Mouse (Mus musculus) MEL (cell line): ENCODE data around the gene Foxg1. TPM values are rescaled to one million over a fixed set of nuclear protein-coding genes. Genes with fewer than 3 reads are reported as not detected.

Experiments
- DNase-seq: peaks from one replicate; pipeline ENCODE4 v3.0.0; 2011; ENCODE audit warnings: low read depth, low spot score
- H3K27ac ChIP-seq: 2 replicates; pipeline ENCODE4 v1.5.1; 2012; ENCODE audit warnings: low read depth, mild to moderate bottlenecking, control low read depth, low read length, moderate library complexity; ENCODE audit not compliant: control insufficient read depth
- H3K27me3 ChIP-seq, 2 experiments: fragments of 150-350 bp in 1 of 2; sonication (generic) in 1 of 2; 2 replicates each; pipeline ENCODE4 v1.6.1; 2012; ENCODE audit warnings: low read length in 2 of 2, mild to moderate bottlenecking in 2 of 2, improper control_type of control experiment in 1 of 2, moderate library complexity in 1 of 2; ENCODE audit not compliant: insufficient read depth in 2 of 2, control insufficient read depth in 1 of 2
- H3K36me3 ChIP-seq, 2 experiments: 2 replicates each; pipeline ENCODE4 v1.6.1; 2012 to 2014; ENCODE audit warnings: low read length in 2 of 2, improper control_type of control experiment in 1 of 2, inconsistent platforms in 1 of 2, mild to moderate bottlenecking in 1 of 2; ENCODE audit not compliant: insufficient read depth in 2 of 2, control insufficient read depth in 1 of 2
- H3K4me1 ChIP-seq, 2 experiments: fragments of 150-350 bp in 1 of 2; sonication (generic) in 1 of 2; 2 replicates each; pipeline ENCODE4 v1.6.1; 2012; ENCODE audit warnings: low read length in 2 of 2, improper control_type of control experiment in 1 of 2, mild to moderate bottlenecking in 1 of 2; ENCODE audit not compliant: insufficient read depth in 2 of 2, control insufficient read depth in 1 of 2
- H3K4me3 ChIP-seq, 2 experiments: fragments of 150-350 bp in 1 of 2; sonication (generic) in 1 of 2; 2 replicates each; pipeline ENCODE4 v1.5.1; 2012; ENCODE audit warnings: low read depth in 2 of 2, low read length in 2 of 2, mild to moderate bottlenecking in 2 of 2, moderate library complexity in 2 of 2, control low read depth in 1 of 2, improper control_type of control experiment in 1 of 2; ENCODE audit not compliant: control insufficient read depth in 1 of 2, insufficient read depth in 1 of 2
- H3K79me2 ChIP-seq: 2 replicates; pipeline ENCODE4 v1.6.1; 2012; ENCODE audit warnings: mild to moderate bottlenecking, low read length, moderate library complexity; ENCODE audit not compliant: control insufficient read depth, poor library complexity, insufficient read depth
- H3K9ac ChIP-seq: 2 replicates; pipeline ENCODE4 v1.6.1; 2012; ENCODE audit warnings: low read depth, mild to moderate bottlenecking, control low read depth, low read length, moderate library complexity; ENCODE audit not compliant: control insufficient read depth, poor library complexity, severe bottlenecking
- H3K9me3 ChIP-seq: fragments of 150-350 bp; sonication (generic); replicated peaks from 2 replicates; pipeline ENCODE4 v1.6.1; 2012; ENCODE audit warnings: mild to moderate bottlenecking, low read length, improper control_type of control experiment, moderate library complexity; ENCODE audit not compliant: insufficient read depth
- BHLHE40 ChIP-seq: IDR thresholded peaks from 2 replicates; pipeline ENCODE4 v1.6.1; 2012; ENCODE audit warnings: low read depth, mild to moderate bottlenecking, inconsistent platforms, low read length, improper control_type of control experiment, borderline replicate concordance
- CHD1 ChIP-seq: IDR thresholded peaks from 2 replicates; pipeline ENCODE4 v1.6.1; 2012; ENCODE audit warnings: low read depth, mild to moderate bottlenecking, inconsistent platforms, low read length, improper control_type of control experiment
- E2F4 ChIP-seq: IDR thresholded peaks from 2 replicates; pipeline ENCODE4 v1.6.1; 2011; ENCODE audit warnings: low read depth, low read length, improper control_type of control experiment, borderline replicate concordance
- ETS1 ChIP-seq: IDR thresholded peaks from 2 replicates; pipeline ENCODE4 v1.6.1; 2012; ENCODE audit warnings: low read depth, mild to moderate bottlenecking, inconsistent platforms, low read length, improper control_type of control experiment, moderate library complexity
- HCFC1 ChIP-seq: IDR thresholded peaks from 2 replicates; pipeline ENCODE4 v1.6.1; 2012; ENCODE audit warnings: low read depth, mild to moderate bottlenecking, inconsistent platforms, low read length, improper control_type of control experiment, moderate library complexity
- JUND ChIP-seq: IDR thresholded peaks from 2 replicates; pipeline ENCODE4 v1.6.1; 2011; ENCODE audit warnings: low read depth, mild to moderate bottlenecking, improper control_type of control experiment, low read length
- KAT2A ChIP-seq: conservative IDR thresholded peaks from 2 replicates; pipeline ENCODE4 v1.6.1; 2012; ENCODE audit warnings: low read depth, low read length, improper control_type of control experiment, inconsistent platforms
- MAFK ChIP-seq: IDR thresholded peaks from 2 replicates; pipeline ENCODE4 v1.6.1; 2011; ENCODE audit warnings: low read depth, mild to moderate bottlenecking, low read length, improper control_type of control experiment, borderline replicate concordance
- MAX ChIP-seq: IDR thresholded peaks from 2 replicates; pipeline ENCODE4 v1.6.1; 2011; ENCODE audit warnings: low read length, improper control_type of control experiment
- MAZ ChIP-seq: IDR thresholded peaks from 2 replicates; pipeline ENCODE4 v1.6.1; 2012; ENCODE audit warnings: low read depth, mild to moderate bottlenecking, inconsistent platforms, low read length, improper control_type of control experiment
- POLR2A ChIP-seq, 2 experiments: IDR thresholded peaks; 2 replicates each; pipeline ENCODE4 v1.6.1; 2011 to 2012; ENCODE audit warnings: low read length in 2 of 2, mild to moderate bottlenecking in 2 of 2, control low read depth in 1 of 2, improper control_type of control experiment in 1 of 2, low read depth in 1 of 2, moderate library complexity in 1 of 2; ENCODE audit not compliant: control insufficient read depth in 1 of 2, insufficient read depth in 1 of 2, poor library complexity in 1 of 2
- POLR2AphosphoS5 ChIP-seq: IDR thresholded peaks from 2 replicates; pipeline ENCODE4 v1.6.1; 2012; ENCODE audit warnings: low read depth, borderline replicate concordance, mild to moderate bottlenecking, inconsistent platforms, low read length, moderate library complexity, mixed read lengths
- RAD21 ChIP-seq: IDR thresholded peaks from 2 replicates; pipeline ENCODE4 v1.6.1; 2011; ENCODE audit warnings: mild to moderate bottlenecking, low read depth, low read length, improper control_type of control experiment
- SIN3A ChIP-seq: IDR thresholded peaks from 2 replicates; pipeline ENCODE4 v1.6.1; 2012; ENCODE audit warnings: low read length, improper control_type of control experiment, inconsistent platforms
- SMC3 ChIP-seq: IDR thresholded peaks from 2 replicates; pipeline ENCODE4 v1.6.1; 2011; ENCODE audit warnings: low read depth, low read length, improper control_type of control experiment
- UBTF ChIP-seq: IDR thresholded peaks from 2 replicates; pipeline ENCODE4 v1.6.1; 2012; ENCODE audit warnings: low read depth, mild to moderate bottlenecking, inconsistent platforms, low read length, improper control_type of control experiment, moderate library complexity, borderline replicate concordance; ENCODE audit not compliant: insufficient read depth
- USF2 ChIP-seq, 2 experiments: IDR thresholded peaks; 2 replicates each; pipeline ENCODE4 v1.6.1; 2011 to 2012; ENCODE audit warnings: improper control_type of control experiment in 2 of 2, low read length in 2 of 2, borderline replicate concordance in 1 of 2, inconsistent platforms in 1 of 2, low read depth in 1 of 2, mild to moderate bottlenecking in 1 of 2; ENCODE audit not compliant: insufficient read depth in 1 of 2
- ZC3H11A ChIP-seq: IDR thresholded peaks from 2 replicates; pipeline ENCODE4 v1.6.1; 2012; ENCODE audit warnings: low read depth, mild to moderate bottlenecking, inconsistent platforms, low read length, improper control_type of control experiment
- polyA plus RNA-seq, 2 experiments: library from polyadenylated mRNA; stranded (reverse) in 1 of 2; unstranded in 1 of 2; fragments of >175 nt in 1 of 2; fragments of >200 nt in 1 of 2; gene quantifications; 2 replicates each; pipeline versions ENCODE4 v1.2.1 to v1.2.4; 2012; ENCODE audit warnings: low replicate concordance in 2 of 2, low read depth in 1 of 2; ENCODE audit not compliant: insufficient read length in 2 of 2, insufficient read depth in 1 of 2, missing spikeins in 1 of 2
- total RNA-seq: library from RNA; depleted of rRNA; stranded (reverse); fragments of 300-350 nt; gene quantifications from 2 replicates; pipeline ENCODE4 v1.2.3, GENCODE M21; 2012

Foxg1 gene
- total and polyA plus RNA-seq, 3 experiments: not detected

DNA sequence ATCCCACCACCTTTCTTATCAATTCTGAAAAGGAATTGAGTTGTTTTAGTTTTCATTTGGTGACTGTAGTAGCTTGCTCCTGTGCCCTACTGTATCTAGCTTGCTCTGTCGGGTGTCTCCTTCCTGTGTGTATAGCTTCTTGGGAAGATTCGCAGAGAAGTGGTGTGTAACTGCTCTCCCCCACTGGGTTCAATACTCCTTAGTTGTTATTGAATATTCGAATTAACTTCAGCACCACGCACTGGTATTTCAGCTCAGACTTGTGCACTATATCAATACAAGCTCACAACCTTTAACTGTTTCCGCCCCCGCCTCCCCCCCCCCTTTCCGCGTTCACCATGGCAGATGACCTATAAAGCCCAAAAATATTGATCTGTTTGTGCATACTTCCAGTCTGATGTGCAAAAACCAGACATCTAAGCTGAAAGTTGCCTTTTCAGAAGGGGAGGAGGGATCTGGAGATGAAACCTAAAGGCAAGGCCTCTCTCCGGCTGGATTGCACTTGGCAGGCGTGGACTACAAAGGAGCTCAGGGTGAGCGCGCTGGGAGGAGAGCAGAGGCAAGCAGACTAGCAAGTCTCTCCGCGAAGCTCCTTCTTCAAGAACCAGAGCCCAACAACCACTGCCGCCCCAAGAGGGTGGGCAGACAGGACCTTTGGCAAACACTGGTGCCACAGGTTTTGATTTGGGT, 5.0 kb upstream of the Foxg1 start:
- TF ChIP-seq SMC3 (no peak), JUND (no peak), ETS1 (no peak)
- Histone ChIP-seq H3K36me3 (no peaks in the 10 kb centered on the region), H3K4me1 (no peaks in the 10 kb centered on the region), H3K9ac (no peak overlapping the region), H3K27me3 (no peaks in the 10 kb centered on the region), H3K9me3 (no peaks in the 10 kb centered on the region), H3K4me3 (no peak overlapping the region), H3K79me2 (no peaks in the 10 kb centered on the region), H3K27ac (no peak overlapping the region)
- DNase-seq: no peak

DNA sequence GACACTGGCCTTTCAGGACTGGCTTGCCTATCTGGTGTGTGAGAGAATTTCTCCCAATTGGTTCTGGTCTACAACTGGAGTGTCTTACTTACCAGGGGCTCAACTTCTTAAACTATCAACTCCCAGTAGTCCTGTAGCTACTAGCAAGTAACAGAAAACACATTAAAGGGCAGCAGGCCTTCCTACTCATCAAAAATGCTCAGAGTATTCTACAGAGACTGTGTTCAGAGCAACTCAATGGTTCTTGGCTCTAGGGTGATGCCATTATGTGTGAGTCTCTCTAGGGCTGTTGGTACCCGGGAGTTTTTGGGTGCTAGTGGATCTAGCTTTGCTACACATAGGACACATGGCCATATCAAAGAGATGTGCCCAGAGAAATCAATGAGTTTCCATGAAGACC, 3.5 kb upstream of the Foxg1 start:
- Histone ChIP-seq H3K9me3 (no peaks in the 10 kb centered on the region), H3K4me3 (no peak overlapping the region), H3K27ac (no peak overlapping the region), H3K36me3 (no peaks in the 10 kb centered on the region), H3K4me1 (no peaks in the 10 kb centered on the region)
- no peak for DNase-seq
- TF ChIP-seq POLR2AphosphoS5 (no peak), KAT2A (no peak), BHLHE40 (no peak), MAX (no peak), HCFC1 (no peak), USF2 (IDR thresholded peaks at IDR 0.05; ENCODE audit: borderline replicate concordance in 1 of 2, insufficient read depth in 1 of 2, low read depth in 1 of 2, low read length in 2 of 2) (no peak), MAZ (no peak), JUND (no peak), SIN3A (no peak), ZC3H11A (no peak), POLR2A (IDR thresholded peaks at IDR 0.05; ENCODE audit: control insufficient read depth in 1 of 2, insufficient read depth in 1 of 2, low read depth in 1 of 2, low read length in 2 of 2, poor library complexity in 1 of 2) (no peak), UBTF (no peak), RAD21 (no peak), CHD1 (no peak), E2F4 (no peak), MAFK (no peak)
- TF ChIP-seq, all 39 proteins: peak for 0
- Histone ChIP-seq H3K27me3 (no peaks in the 10 kb centered on the region), H3K79me2 (no peaks in the 10 kb centered on the region), H3K9ac (no peak overlapping the region)
